Mouse (Mus musculus): ENCODE results near the gene Fgfr2. TPM values are rescaled to one million over a fixed set of nuclear protein-coding genes. Genes with fewer than 3 reads are reported as not detected.

The Fgfr2 gene
- polyA plus RNA-seq, 1 experiment = 59.9 TPM

- no peak for TF ChIP-seq POLR2A (IDR thresholded peaks at IDR 0.05; ENCODE audit: low read depth, low read length)
- no peak for TF ChIP-seq CTCF (IDR thresholded peaks at IDR 0.05; ENCODE audit: borderline replicate concordance, insufficient read depth, low read length)
- Histone ChIP-seq H3K27ac (ENCODE audit: insufficient read depth, low read length) (no peak overlapping the region), H3K4me3 (ENCODE audit: insufficient read depth, low read length) (no peak overlapping the region), H3K4me1 (ENCODE audit: control insufficient read depth, insufficient read depth, low read length) (no peaks in the 10 kb centered on the region)
Observed at GRCm38 (mm10) chr7:132336781-132337180, 786.4 kb downstream of the Fgfr2 start.

GRCm38 (mm10) chr7:132335367-132335766 lies 787.8 kb downstream of the Fgfr2 start:
- TF ChIP-seq POLR2A (IDR thresholded peaks at IDR 0.05; ENCODE audit: low read depth, low read length) (no peak), CTCF (IDR thresholded peaks at IDR 0.05; ENCODE audit: borderline replicate concordance, insufficient read depth, low read length) (no peak)
- H3K4me1 ChIP-seq (ENCODE audit: control insufficient read depth, insufficient read depth, low read length) = no peaks in the 10 kb centered on the region
- no peak overlapping the region for H3K4me3 ChIP-seq (ENCODE audit: insufficient read depth, low read length)
- H3K27ac ChIP-seq (ENCODE audit: insufficient read depth, low read length) = no peak overlapping the region

DNA sequence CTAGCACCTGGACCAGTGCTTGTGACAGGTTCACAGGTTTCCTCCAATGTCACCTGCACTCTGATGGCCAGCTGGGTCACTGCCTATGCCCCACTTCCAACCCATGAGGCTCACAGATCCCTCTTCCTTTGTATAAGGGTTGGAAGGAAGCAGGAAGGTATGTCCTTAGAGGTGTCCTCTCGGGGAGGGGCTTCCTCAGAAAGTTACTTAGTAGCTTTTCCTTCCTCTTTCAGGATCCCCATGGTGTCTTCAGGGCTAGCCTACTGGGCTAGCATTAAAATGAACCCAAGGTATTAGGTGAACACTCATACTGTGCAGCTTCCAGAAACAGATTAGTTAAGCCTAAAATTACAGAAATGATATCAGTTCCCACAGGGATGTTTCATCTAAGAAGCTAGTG lies 790.1 kb downstream of the Fgfr2 start:
- Histone ChIP-seq H3K27ac (ENCODE audit: insufficient read depth, low read length) (no peak overlapping the region), H3K4me3 (ENCODE audit: insufficient read depth, low read length) (no peak overlapping the region), H3K4me1 (ENCODE audit: control insufficient read depth, insufficient read depth, low read length) (no peaks in the 10 kb centered on the region)
- TF ChIP-seq POLR2A (IDR thresholded peaks at IDR 0.05; ENCODE audit: low read depth, low read length) = no peak

- Histone ChIP-seq H3K4me3 (ENCODE audit: insufficient read depth, low read length) (no peak overlapping the region), H3K4me1 (ENCODE audit: control insufficient read depth, insufficient read depth, low read length) (no peaks in the 10 kb centered on the region), H3K27ac (ENCODE audit: insufficient read depth, low read length) (no peak overlapping the region)
- TF ChIP-seq POLR2A (IDR thresholded peaks at IDR 0.05; ENCODE audit: low read depth, low read length) (no peak), CTCF (IDR thresholded peaks at IDR 0.05; ENCODE audit: borderline replicate concordance, insufficient read depth, low read length) (no peak)
Observed at GRCm38 (mm10) chr7:132332176-132332575, 791.0 kb downstream of the Fgfr2 start.

- Histone ChIP-seq H3K4me1 (ENCODE audit: control insufficient read depth, insufficient read depth, low read length) (peaks cover 3% of the 10 kb centered on the region), H3K4me3 (ENCODE audit: insufficient read depth, low read length) (no peak overlapping the region), H3K27ac (ENCODE audit: insufficient read depth, low read length) (no peak overlapping the region)
- TF ChIP-seq CTCF (IDR thresholded peaks at IDR 0.05; ENCODE audit: borderline replicate concordance, insufficient read depth, low read length) = no peak
- no peak for TF ChIP-seq POLR2A (IDR thresholded peaks at IDR 0.05; ENCODE audit: low read depth, low read length)
Observed at GRCm38 (mm10) chr7:132330179-132330578, 793.0 kb downstream of the Fgfr2 start.

DNA sequence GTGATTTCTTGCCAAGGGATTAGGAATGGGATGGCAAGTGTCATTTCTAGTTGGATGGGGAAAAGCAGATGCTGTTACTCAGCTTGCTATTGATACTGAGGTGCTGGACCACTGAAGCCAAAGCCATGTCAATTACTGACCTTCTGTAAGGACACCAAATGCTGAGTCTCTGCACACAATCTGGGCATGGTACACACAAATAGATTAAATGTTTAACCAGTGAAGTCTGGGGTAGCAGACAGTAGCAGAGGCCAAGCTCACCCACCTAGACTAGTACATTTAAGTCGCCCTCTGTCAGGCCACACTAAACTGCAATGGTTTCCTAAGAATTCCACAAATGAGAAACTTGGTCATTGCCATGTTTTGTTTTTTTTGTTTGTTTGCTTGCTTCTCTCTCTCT lies 794.5 kb downstream of the Fgfr2 start:
- Histone ChIP-seq H3K4me3 (ENCODE audit: insufficient read depth, low read length) (no peak overlapping the region), H3K4me1 (ENCODE audit: control insufficient read depth, insufficient read depth, low read length) (peaks cover 3% of the 10 kb centered on the region), H3K27ac (ENCODE audit: insufficient read depth, low read length) (no peak overlapping the region)
- TF ChIP-seq POLR2A (IDR thresholded peaks at IDR 0.05; ENCODE audit: low read depth, low read length) (no peak), CTCF (IDR thresholded peaks at IDR 0.05; ENCODE audit: borderline replicate concordance, insufficient read depth, low read length) (no peak)

DNA sequence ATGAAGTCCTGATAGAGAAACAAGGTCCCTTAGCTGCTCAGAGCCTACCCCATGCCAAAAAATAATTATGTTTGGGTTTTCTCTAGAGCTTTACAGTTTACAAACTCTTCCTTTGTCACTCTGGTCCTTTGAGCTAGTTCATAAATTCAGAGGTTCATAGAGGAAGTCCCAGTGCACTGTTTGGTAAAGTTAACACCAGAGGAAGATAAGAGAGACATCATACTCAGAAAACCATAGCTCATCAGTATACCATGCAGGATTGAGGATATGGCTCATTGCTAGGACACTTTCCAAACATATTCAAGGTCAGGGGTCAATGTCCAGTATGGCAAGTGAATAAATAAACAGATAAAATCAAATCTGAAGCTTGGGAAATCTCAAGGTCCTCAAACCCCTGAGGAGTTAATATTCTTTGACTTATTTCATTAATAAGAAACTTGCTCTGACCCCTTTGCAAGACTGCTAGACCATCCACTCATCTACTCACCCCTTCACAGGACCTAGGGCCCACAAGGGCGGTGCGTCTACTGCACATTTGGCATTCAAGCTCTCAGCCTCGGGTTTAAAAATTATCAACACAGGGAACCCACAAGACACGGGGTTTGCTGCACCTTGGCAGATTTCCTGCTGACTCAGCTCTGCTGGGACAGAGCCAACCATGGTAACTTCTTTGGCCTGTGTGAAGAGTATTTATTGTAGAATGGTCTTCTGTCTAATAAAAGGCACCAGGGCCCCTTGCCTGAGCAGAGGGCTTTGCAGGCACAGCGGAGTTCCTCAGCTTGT lies 797.4 kb downstream of the Fgfr2 start:
- TF ChIP-seq POLR2A (IDR thresholded peaks at IDR 0.05; ENCODE audit: low read depth, low read length) (no peak), CTCF (IDR thresholded peaks at IDR 0.05; ENCODE audit: borderline replicate concordance, insufficient read depth, low read length) (no peak)
- Histone ChIP-seq H3K4me1 (ENCODE audit: control insufficient read depth, insufficient read depth, low read length) (peaks cover 3% of the 10 kb centered on the region), H3K4me3 (ENCODE audit: insufficient read depth, low read length) (no peak overlapping the region), H3K27ac (ENCODE audit: insufficient read depth, low read length) (no peak overlapping the region)

GRCm38 (mm10) chr7:132323430-132323829 lies 799.7 kb downstream of the Fgfr2 start:
- Histone ChIP-seq H3K4me1 (ENCODE audit: control insufficient read depth, insufficient read depth, low read length) (peaks cover 3% of the 10 kb centered on the region), H3K4me3 (ENCODE audit: insufficient read depth, low read length) (no peak overlapping the region), H3K27ac (ENCODE audit: insufficient read depth, low read length) (no peak overlapping the region)
- TF ChIP-seq POLR2A (IDR thresholded peaks at IDR 0.05; ENCODE audit: low read depth, low read length) = no peak
- no peak for TF ChIP-seq CTCF (IDR thresholded peaks at IDR 0.05; ENCODE audit: borderline replicate concordance, insufficient read depth, low read length)

- peaks cover 5% of the 10 kb centered on the region for H3K4me1 ChIP-seq (ENCODE audit: control insufficient read depth, insufficient read depth, low read length)
- H3K27ac ChIP-seq (ENCODE audit: insufficient read depth, low read length) = no peak overlapping the region
- no peak overlapping the region for H3K4me3 ChIP-seq (ENCODE audit: insufficient read depth, low read length)
- TF ChIP-seq POLR2A (IDR thresholded peaks at IDR 0.05; ENCODE audit: low read depth, low read length) (no peak), CTCF (IDR thresholded peaks at IDR 0.05; ENCODE audit: borderline replicate concordance, insufficient read depth, low read length) (no peak)
Observed at GRCm38 (mm10) chr7:132321392-132321958, 801.7 kb downstream of the Fgfr2 start.

- TF ChIP-seq CTCF (IDR thresholded peaks at IDR 0.05; ENCODE audit: borderline replicate concordance, insufficient read depth, low read length) = no peak
- TF ChIP-seq POLR2A (IDR thresholded peaks at IDR 0.05; ENCODE audit: low read depth, low read length) = peak; percentile 55
- Histone ChIP-seq H3K27ac (ENCODE audit: insufficient read depth, low read length) (peak within 1 kb of the TSS; percentile 0; the same call in 1 of the 2 replicates), H3K4me3 (ENCODE audit: insufficient read depth, low read length) (peak within 1 kb of the TSS; percentile 58), H3K4me1 (ENCODE audit: control insufficient read depth, insufficient read depth, low read length) (peaks cover 2% of the 10 kb centered on the region; the same call in 1 of the 2 replicates)
Observed at GRCm38 (mm10) chr7:132317036-132317541, 806.1 kb downstream of the Fgfr2 start, which contains the start of gene Chst15. Gene Chst15 (minus strand): TSS chr7:132317228.
